Mouse (Mus musculus) CH12.LX (cell line): ENCODE measurements at regions not wholly inside any gene's neighbourhood (a gene's known extent, or its start where the extent isn't known, plus 50 kb on each side); places are given as distances from the start of the nearest gene placed in this dataset.

Experiments used
- DNase-seq: peaks from one replicate; pipeline ENCODE4 v3.0.0-alpha.2; 2013; ENCODE audit errors: extremely low read depth
- H3K27ac ChIP-seq: 2 replicates; pipeline ENCODE4 v1.5.1; 2012; ENCODE audit warnings: low read depth, mild to moderate bottlenecking, control low read depth, moderate library complexity; ENCODE audit not compliant: insufficient read depth
- H3K27me3 ChIP-seq: replicated peaks from 2 replicates; pipeline ENCODE3; 2012; ENCODE audit warnings: inconsistent platforms
- H3K36me3 ChIP-seq, 2 experiments: replicated peaks in 1 of 2; 2 replicates each; pipeline versions ENCODE3 to v1.6.1; 2012; ENCODE audit warnings: inconsistent platforms in 1 of 2, low read length in 1 of 2, mild to moderate bottlenecking in 1 of 2, mixed read lengths in 1 of 2, moderate library complexity in 1 of 2; ENCODE audit not compliant: control insufficient read depth in 1 of 2, insufficient read depth in 1 of 2
- H3K4me1 ChIP-seq, 2 experiments: 2 replicates each; pipeline ENCODE4 v1.6.1; 2012; ENCODE audit warnings: inconsistent platforms in 1 of 2, moderate library complexity in 1 of 2; ENCODE audit not compliant: insufficient read depth in 2 of 2, control insufficient read depth in 1 of 2
- H3K4me2 ChIP-seq: 2 replicates; pipeline ENCODE4 v1.6.1; 2012; ENCODE audit warnings: low read depth, mild to moderate bottlenecking, control low read depth; ENCODE audit not compliant: poor library complexity, insufficient read depth, severe bottlenecking
- H3K4me3 ChIP-seq, 3 experiments: fragments of 150-350 bp in 1 of 3; sonication (generic) in 1 of 3; replicated peaks in 1 of 3; 2 replicates each; pipeline versions ENCODE3 to v1.5.1; 2011 to 2012; ENCODE audit warnings: low read depth in 2 of 3, low read length in 2 of 3, mild to moderate bottlenecking in 2 of 3, moderate library complexity in 2 of 3, control low read depth in 1 of 3, improper control_type of control experiment in 1 of 3, inconsistent platforms in 1 of 3, mixed read lengths in 1 of 3; ENCODE audit not compliant: poor library complexity in 1 of 3
- H3K79me2 ChIP-seq: replicated peaks from 2 replicates; pipeline ENCODE4 v1.6.1; 2012; ENCODE audit warnings: mild to moderate bottlenecking, moderate library complexity; ENCODE audit not compliant: control insufficient read depth, poor library complexity, insufficient read depth, severe bottlenecking; ENCODE audit errors: extremely low read depth
- H3K9ac ChIP-seq: 2 replicates; pipeline ENCODE4 v1.6.1; 2012; ENCODE audit warnings: low read depth, mild to moderate bottlenecking, control low read depth, moderate library complexity; ENCODE audit not compliant: insufficient read depth
- H3K9me3 ChIP-seq: replicated peaks from 2 replicates; pipeline ENCODE3; 2012; ENCODE audit warnings: low read length, inconsistent platforms, mixed read lengths
- BHLHE40 ChIP-seq: IDR thresholded peaks from 2 replicates; pipeline ENCODE4 v1.6.1; 2011; ENCODE audit warnings: mild to moderate bottlenecking, low read depth, low read length, improper control_type of control experiment
- CHD1 ChIP-seq: IDR thresholded peaks from 2 replicates; pipeline ENCODE4 v1.6.1; 2012; ENCODE audit warnings: low read depth, low read length, improper control_type of control experiment, inconsistent platforms
- CHD2 ChIP-seq: IDR thresholded peaks from 2 replicates; pipeline ENCODE4 v1.6.1; 2011; ENCODE audit warnings: low read length, improper control_type of control experiment
- E2F4 ChIP-seq: IDR thresholded peaks from 2 replicates; pipeline ENCODE4 v1.6.1; 2011; ENCODE audit warnings: low read depth, low read length, improper control_type of control experiment; ENCODE audit not compliant: insufficient replicate concordance
- ELF1 ChIP-seq: IDR thresholded peaks from 2 replicates; pipeline ENCODE4 v1.6.1; 2014; ENCODE audit warnings: low read depth, mild to moderate bottlenecking, inconsistent platforms, low read length, improper control_type of control experiment
- EP300 ChIP-seq: IDR thresholded peaks from 2 replicates; pipeline ENCODE4 v1.6.1; 2011; ENCODE audit warnings: low read length, improper control_type of control experiment
- HCFC1 ChIP-seq: IDR thresholded peaks from 2 replicates; pipeline ENCODE4 v1.6.1; 2012; ENCODE audit warnings: low read depth, mild to moderate bottlenecking, inconsistent platforms, low read length, improper control_type of control experiment
- IRF4 ChIP-seq: IDR thresholded peaks from 2 replicates; pipeline ENCODE4 v1.6.1; 2014; ENCODE audit warnings: low read depth, mild to moderate bottlenecking, inconsistent platforms, low read length, improper control_type of control experiment
- JUN ChIP-seq: IDR thresholded peaks from 2 replicates; pipeline ENCODE4 v1.6.1; 2011; ENCODE audit warnings: low read depth, mild to moderate bottlenecking, low read length, improper control_type of control experiment, moderate library complexity; ENCODE audit not compliant: insufficient read depth
- JUND ChIP-seq: conservative IDR thresholded peaks from 2 replicates; pipeline ENCODE4 v1.6.1; 2011; ENCODE audit warnings: low read depth, low read length, improper control_type of control experiment
- MAFK ChIP-seq: IDR thresholded peaks from 2 replicates; pipeline ENCODE4 v1.6.1; 2011; ENCODE audit warnings: low read length, improper control_type of control experiment; ENCODE audit not compliant: insufficient replicate concordance
- MAX ChIP-seq: IDR thresholded peaks from 2 replicates; pipeline ENCODE4 v1.6.1; 2011; ENCODE audit warnings: low read length, improper control_type of control experiment
- MAZ ChIP-seq: IDR thresholded peaks from 2 replicates; pipeline ENCODE4 v1.6.1; 2012; ENCODE audit warnings: low read depth, mild to moderate bottlenecking, inconsistent platforms, low read length, improper control_type of control experiment, moderate library complexity
- MXI1 ChIP-seq: IDR thresholded peaks from 2 replicates; pipeline ENCODE4 v1.6.1; 2011; ENCODE audit warnings: mild to moderate bottlenecking, low read depth, low read length, improper control_type of control experiment
- MYC ChIP-seq: IDR thresholded peaks from 2 replicates; pipeline ENCODE4 v1.6.1; 2011; ENCODE audit warnings: low read depth, mild to moderate bottlenecking, improper control_type of control experiment, low read length
- NELFE ChIP-seq: IDR thresholded peaks from 2 replicates; pipeline ENCODE4 v1.6.1; 2011; ENCODE audit warnings: low read depth, low read length, improper control_type of control experiment
- NRF1 ChIP-seq: IDR thresholded peaks from 2 replicates; pipeline ENCODE4 v1.6.1; 2014; ENCODE audit warnings: low read depth, mild to moderate bottlenecking, inconsistent platforms, low read length, improper control_type of control experiment, moderate library complexity
- POLR2AphosphoS2 ChIP-seq: IDR thresholded peaks from 2 replicates; pipeline ENCODE4 v1.6.1; 2011; ENCODE audit warnings: low read depth, low read length, improper control_type of control experiment
- RAD21 ChIP-seq: IDR thresholded peaks from 2 replicates; pipeline ENCODE4 v1.6.1; 2011; ENCODE audit warnings: low read depth, mild to moderate bottlenecking, low read length, improper control_type of control experiment, moderate library complexity
- RCOR1 ChIP-seq: conservative IDR thresholded peaks from 2 replicates; pipeline ENCODE4 v1.6.1; 2012; ENCODE audit warnings: low read depth, mild to moderate bottlenecking, inconsistent platforms, low read length, improper control_type of control experiment
- SIN3A ChIP-seq: IDR thresholded peaks from 2 replicates; pipeline ENCODE4 v1.6.1; 2012; ENCODE audit warnings: low read length, improper control_type of control experiment, inconsistent platforms
- TBP ChIP-seq: conservative IDR thresholded peaks from 2 replicates; pipeline ENCODE4 v1.6.1; 2011; ENCODE audit warnings: low read depth, low read length, improper control_type of control experiment
- USF2 ChIP-seq: conservative IDR thresholded peaks from 2 replicates; pipeline ENCODE4 v1.6.1; 2011; ENCODE audit warnings: low read depth, low read length, improper control_type of control experiment
- ZC3H11A ChIP-seq: IDR thresholded peaks from 2 replicates; pipeline ENCODE4 v1.6.1; 2012; ENCODE audit warnings: low read depth, mild to moderate bottlenecking, inconsistent platforms, low read length, improper control_type of control experiment
- ZKSCAN1 ChIP-seq: IDR thresholded peaks from 2 replicates; pipeline ENCODE4 v1.6.1; 2012; ENCODE audit warnings: low read depth, inconsistent platforms, low read length, improper control_type of control experiment, borderline replicate concordance
- dilution Hi-C: fragments of 300-500 bp; cut with MboI; formaldehyde crosslinking; loops from 2 replicates; pipeline ENCODE4 v1.14.3; 2020; ENCODE audit warnings: low sequenced_read_pairs; ENCODE audit not compliant: extremely low pct_unique_long_range_greater_than_20kb, extremely low pct_ligation_motif_present
- in situ Hi-C: fragments of 300-500 bp; cut with MboI; formaldehyde crosslinking; loops from 3 replicates; pipeline ENCODE4 v1.14.3; 2019; ENCODE audit warnings: low sequenced_read_pairs, low pct_ligation_motif_present, low pct_unique_long_range_greater_than_20kb, mixed read lengths

DNA sequence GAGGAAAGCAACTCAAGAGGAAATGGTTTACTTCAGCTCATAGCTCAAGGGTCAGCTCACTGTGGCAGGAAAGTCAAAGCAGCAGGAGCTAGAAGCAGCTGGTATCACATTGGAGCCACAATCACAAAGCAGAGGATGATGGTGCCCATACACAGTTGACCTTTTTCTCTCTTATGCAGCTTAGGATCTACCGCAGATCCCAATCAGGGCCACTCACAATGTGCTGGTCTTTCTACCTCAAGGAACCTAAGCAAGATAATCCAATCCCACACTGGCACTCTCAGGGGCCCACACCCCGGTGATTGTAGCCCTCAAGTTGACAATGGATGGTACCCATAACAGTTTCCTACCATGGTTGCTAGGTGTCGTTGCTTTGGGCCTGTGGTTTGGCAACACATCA, 55.6 kb upstream of the Gm11983 start:
- Histone ChIP-seq H3K9ac (no peak overlapping the region), H3K27me3 (peaks cover 88% of the 10 kb centered on the region), H3K4me1 (no peaks in the 10 kb centered on the region), H3K79me2 (no peaks in the 10 kb centered on the region), H3K27ac (no peak overlapping the region), H3K4me2 (no peak overlapping the region), H3K4me3 (no peak overlapping the region), H3K36me3 (no peaks in the 10 kb centered on the region), H3K9me3 (no peaks in the 10 kb centered on the region)
- dilution Hi-C loops (no loop called here), in situ Hi-C loops (no loop called here)
- TF ChIP-seq RCOR1 (no peak), NELFE (no peak), USF2 (no peak), JUN (no peak), ELF1 (no peak), POLR2AphosphoS2 (no peak), MAZ (no peak), TBP (no peak), IRF4 (no peak), CHD2 (no peak), MAX (no peak), ZC3H11A (no peak)
- DNase-seq, result no peak

- no peaks in the 10 kb centered on the region for H3K36me3 ChIP-seq
- H3K27ac ChIP-seq, result no peak overlapping the region
- DNase-seq, result no peak
- no peak for TF ChIP-seq JUND
- no peak for TF ChIP-seq CHD1
- TF ChIP-seq HCFC1, result no peak
- no peak for TF ChIP-seq NELFE
- TF ChIP-seq POLR2AphosphoS2, result no peak
- TF ChIP-seq MXI1, result no peak
- no peak for TF ChIP-seq NRF1
- TF ChIP-seq SIN3A, result no peak
- TF ChIP-seq MAX, result no peak
- no peak for TF ChIP-seq BHLHE40
- TF ChIP-seq ELF1, result no peak
- no peak for TF ChIP-seq MYC
- TF ChIP-seq EP300, result no peak
- no peak for TF ChIP-seq E2F4
- TF ChIP-seq ZC3H11A, result no peak
- TF ChIP-seq ZKSCAN1, result no peak
- TF ChIP-seq RAD21, result no peak
- no peak for TF ChIP-seq MAFK
- H3K9ac ChIP-seq, result no peak overlapping the region
- H3K79me2 ChIP-seq, result no peaks in the 10 kb centered on the region
- dilution Hi-C loops (no loop called here), in situ Hi-C loops (no loop called here)
- H3K4me2 ChIP-seq, result no peak overlapping the region
- H3K4me3 ChIP-seq, result no peak overlapping the region
- peaks cover 89% of the 10 kb centered on the region for H3K27me3 ChIP-seq
- no peaks in the 10 kb centered on the region for H3K4me1 ChIP-seq
- no peaks in the 10 kb centered on the region for H3K9me3 ChIP-seq
Observed at GRCm38 (mm10) chr11:6890450-6890849, 53.0 kb upstream of the Gm11983 start.
